Mouse (Mus musculus) liver, embryonic 12.5 days (tissue): ENCODE measurements around the gene Mctp1. TPM values are rescaled to one million over a fixed set of nuclear protein-coding genes. Genes with fewer than 3 reads are reported as not detected.

ENCODE experiments used
- ATAC-seq: fragments of 200-750 bp; cut with Nextera tagmentation; 2 replicates; pipeline ENCODE4 v1.8.0; 2017; ENCODE audit warnings: moderate number of reproducible peaks, mild to moderate bottlenecking, moderate library complexity
- H3K27ac ChIP-seq: fragments of 300-500 bp; sonication (generic); 2 replicates; pipeline ENCODE4 v1.5.1; 2016; ENCODE audit warnings: mild to moderate bottlenecking
- H3K27me3 ChIP-seq: fragments of 300-500 bp; sonication (generic); replicated peaks from 2 replicates; pipeline ENCODE4 v1.6.1; 2016; ENCODE audit warnings: mild to moderate bottlenecking, moderate library complexity
- H3K36me3 ChIP-seq: fragments of 300-500 bp; sonication (generic); 2 replicates; pipeline ENCODE4 v1.6.1; 2016; ENCODE audit warnings: mild to moderate bottlenecking, moderate library complexity
- H3K4me1 ChIP-seq: fragments of 300-500 bp; sonication (generic); 2 replicates; pipeline ENCODE4 v1.6.1; 2016
- H3K4me2 ChIP-seq: fragments of 300-500 bp; sonication (generic); 2 replicates; pipeline ENCODE4 v1.6.1; 2016; ENCODE audit warnings: mild to moderate bottlenecking, moderate library complexity
- H3K4me3 ChIP-seq: fragments of 300-500 bp; sonication (generic); 2 replicates; pipeline ENCODE4 v1.5.1; 2016; ENCODE audit warnings: mild to moderate bottlenecking, moderate library complexity
- H3K9ac ChIP-seq: fragments of 300-500 bp; sonication (generic); 2 replicates; pipeline ENCODE4 v1.6.1; 2016; ENCODE audit warnings: mild to moderate bottlenecking, moderate library complexity
- H3K9me3 ChIP-seq: fragments of 300-500 bp; sonication (generic); replicated peaks from 2 replicates; pipeline ENCODE4 v1.6.1; 2016; ENCODE audit warnings: mild to moderate bottlenecking, moderate library complexity
- WGBS: fragments of 180-500 bp; shearing (Covaris S2); methylation state at CpG from one replicate; pipeline ENCODE4 v1.1.7; 2016; ENCODE audit not compliant: insufficient replicate concordance; 5-methylcytosine and 5-hydroxymethylcytosine counted together
- polyA plus RNA-seq: library from polyadenylated mRNA; unstranded; fragments of >200 nt; fragmentation: Nextera tagmentation; extraction: Ambion mirVana; gene quantifications from 2 replicates; pipeline ENCODE4 v1.2.1, GENCODE M21; 2016

Gene Mctp1
- polyA plus RNA-seq, 1 experiment from 2014 or later, result 1.6 TPM

DNA sequence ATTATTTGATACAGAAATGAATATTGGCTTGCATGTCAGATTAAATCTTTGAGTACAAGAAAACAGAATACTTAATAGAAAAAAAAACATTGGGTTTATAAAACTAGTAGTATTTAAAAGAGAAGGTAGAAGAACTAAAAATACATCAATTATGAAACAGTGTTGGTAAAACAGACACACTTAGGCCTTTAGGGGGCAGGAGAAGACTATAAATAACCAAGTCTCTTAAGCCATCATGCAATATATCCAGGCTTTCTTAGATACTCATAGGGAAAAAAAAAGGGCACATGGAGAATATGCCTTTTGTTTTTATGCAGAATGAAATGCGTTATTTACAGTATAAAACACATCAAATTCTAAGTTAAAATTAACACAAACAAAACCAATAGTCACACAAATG lies 661.0 kb downstream of the Mctp1 start:
- H3K27ac ChIP-seq, result no peak overlapping the region
- no peaks in the 10 kb centered on the region for H3K4me1 ChIP-seq
- no peaks in the 10 kb centered on the region for H3K9me3 ChIP-seq
- no peak overlapping the region for H3K9ac ChIP-seq
- H3K27me3 ChIP-seq, result no peaks in the 10 kb centered on the region
- no peak overlapping the region for H3K4me3 ChIP-seq
- no peak for ATAC-seq
- no peak overlapping the region for H3K4me2 ChIP-seq
- H3K36me3 ChIP-seq, result peaks cover 19% of the 10 kb centered on the region
- WGBS, result 80% methylated on average over 1 of the region's 1 CpGs

DNA sequence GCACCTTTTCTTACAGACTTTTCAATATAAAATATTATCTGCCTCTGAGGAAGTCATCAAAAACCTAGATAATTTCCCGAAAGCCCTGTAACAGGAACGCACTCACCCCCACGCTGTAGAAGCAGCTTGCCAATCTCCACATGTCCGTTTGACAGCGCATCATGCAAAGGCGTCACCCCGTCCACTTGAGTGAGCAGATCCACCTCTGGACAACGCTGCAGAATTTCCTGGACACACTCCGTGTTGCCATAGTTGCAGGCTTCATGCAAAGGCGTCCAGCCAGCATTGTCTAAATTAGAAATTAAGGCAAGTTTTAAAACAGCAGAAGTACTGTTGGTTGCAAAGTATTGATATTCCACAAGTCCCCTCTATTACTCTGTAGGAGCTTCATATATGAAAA lies 662.1 kb downstream of the Mctp1 start:
- WGBS, result 81% methylated on average over 10 of the region's 10 CpGs
- no peak overlapping the region for H3K4me2 ChIP-seq
- no peak overlapping the region for H3K9ac ChIP-seq
- no peak overlapping the region for H3K27ac ChIP-seq
- peaks cover 21% of the 10 kb centered on the region for H3K36me3 ChIP-seq
- H3K4me1 ChIP-seq, result no peaks in the 10 kb centered on the region
- H3K9me3 ChIP-seq, result no peaks in the 10 kb centered on the region
- H3K27me3 ChIP-seq, result no peaks in the 10 kb centered on the region
- H3K4me3 ChIP-seq, result no peak overlapping the region
- ATAC-seq, result no peak

DNA sequence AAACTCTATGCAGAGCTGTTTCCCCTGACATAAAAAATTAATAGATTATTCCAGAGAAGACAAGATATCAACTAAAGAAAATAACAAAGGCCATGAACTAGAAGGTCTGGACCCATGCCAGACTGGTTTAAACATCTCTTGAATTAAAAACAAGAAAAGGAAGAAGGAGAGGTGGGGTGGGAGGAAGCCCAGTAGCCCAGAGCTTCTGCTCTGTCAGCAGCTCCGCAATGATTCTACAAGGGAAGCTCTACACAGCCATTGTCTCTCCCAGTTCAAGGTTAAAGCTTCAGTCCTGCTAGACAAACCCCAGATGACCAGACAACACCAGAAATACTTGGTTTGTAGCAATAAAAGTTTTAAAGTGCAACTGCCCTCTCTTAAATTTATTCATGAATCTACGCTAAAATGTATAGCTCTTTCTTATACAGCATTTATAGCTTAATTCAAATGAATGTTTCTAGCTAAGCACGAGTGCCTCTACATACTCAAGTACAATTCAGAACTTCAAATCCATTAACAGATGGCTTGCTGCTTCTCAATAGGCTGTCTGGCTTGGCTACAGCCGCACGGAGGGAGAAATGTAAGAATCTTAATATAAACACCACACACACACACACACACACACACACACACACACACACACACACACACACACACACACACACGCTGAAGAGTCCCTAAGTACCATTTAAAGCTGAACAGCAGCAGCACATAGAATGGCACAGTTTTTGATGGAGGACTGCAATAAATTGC lies 663.0 kb downstream of the Mctp1 start:
- peaks cover 23% of the 10 kb centered on the region for H3K36me3 ChIP-seq
- no peak overlapping the region for H3K9ac ChIP-seq
- no peaks in the 10 kb centered on the region for H3K4me1 ChIP-seq
- H3K27ac ChIP-seq, result no peak overlapping the region
- H3K4me3 ChIP-seq, result no peak overlapping the region
- no peaks in the 10 kb centered on the region for H3K9me3 ChIP-seq
- ATAC-seq, result no peak
- no peaks in the 10 kb centered on the region for H3K27me3 ChIP-seq
- 83% methylated on average over 6 of the region's 6 CpGs for WGBS
- no peak overlapping the region for H3K4me2 ChIP-seq

DNA sequence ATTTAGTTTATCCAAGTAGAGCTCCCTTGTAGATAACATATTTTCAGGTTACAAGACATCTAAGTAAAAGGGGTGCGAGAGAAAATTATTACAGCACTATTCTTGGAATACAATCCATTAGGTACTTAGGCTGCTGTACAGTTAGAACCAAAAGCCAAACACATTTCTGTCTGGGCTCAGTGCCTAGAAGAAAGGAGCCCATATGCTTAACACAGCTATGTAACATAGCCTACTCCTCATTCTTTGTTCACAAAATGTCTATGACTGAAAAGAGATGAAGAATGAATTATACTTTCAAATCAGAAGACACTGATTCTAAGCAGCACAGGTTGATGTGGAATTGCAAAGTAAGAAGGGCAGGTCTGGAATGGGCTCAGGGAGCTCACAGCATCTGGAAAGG lies 664.1 kb downstream of the Mctp1 start:
- no peak for ATAC-seq
- Histone ChIP-seq H3K4me1 (no peaks in the 10 kb centered on the region), H3K9ac (no peak overlapping the region), H3K9me3 (no peaks in the 10 kb centered on the region), H3K27ac (no peak overlapping the region), H3K4me3 (no peak overlapping the region), H3K27me3 (no peaks in the 10 kb centered on the region), H3K4me2 (no peak overlapping the region), H3K36me3 (peaks cover 17% of the 10 kb centered on the region)
- 94% methylated on average over 1 of the region's 1 CpGs for WGBS

DNA sequence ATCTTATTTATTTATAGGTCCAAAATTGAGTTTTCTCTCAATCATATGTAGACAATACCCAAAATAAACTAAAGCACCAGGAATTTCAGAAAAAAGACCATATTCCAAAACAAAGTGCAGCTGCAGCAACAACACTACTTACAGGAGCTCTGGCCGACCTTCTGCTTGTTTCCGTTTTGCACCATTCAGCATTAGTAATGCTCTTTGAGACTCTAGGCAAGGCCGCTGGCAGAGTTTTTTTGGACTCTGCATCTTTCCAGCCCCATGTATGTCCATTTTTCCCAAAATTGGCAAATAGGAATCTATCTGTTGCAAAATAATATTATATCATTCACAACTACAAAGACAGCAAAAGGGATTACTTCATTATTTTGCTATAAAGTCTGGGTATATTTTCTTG lies 665.4 kb downstream of the Mctp1 start:
- Histone ChIP-seq H3K9me3 (no peaks in the 10 kb centered on the region), H3K4me3 (no peak overlapping the region), H3K27me3 (no peaks in the 10 kb centered on the region), H3K9ac (no peak overlapping the region), H3K4me2 (no peak overlapping the region), H3K27ac (no peak overlapping the region), H3K4me1 (no peaks in the 10 kb centered on the region), H3K36me3 (peaks cover 16% of the 10 kb centered on the region)
- ATAC-seq, result no peak
- 85% methylated on average over 3 of the region's 3 CpGs for WGBS

DNA sequence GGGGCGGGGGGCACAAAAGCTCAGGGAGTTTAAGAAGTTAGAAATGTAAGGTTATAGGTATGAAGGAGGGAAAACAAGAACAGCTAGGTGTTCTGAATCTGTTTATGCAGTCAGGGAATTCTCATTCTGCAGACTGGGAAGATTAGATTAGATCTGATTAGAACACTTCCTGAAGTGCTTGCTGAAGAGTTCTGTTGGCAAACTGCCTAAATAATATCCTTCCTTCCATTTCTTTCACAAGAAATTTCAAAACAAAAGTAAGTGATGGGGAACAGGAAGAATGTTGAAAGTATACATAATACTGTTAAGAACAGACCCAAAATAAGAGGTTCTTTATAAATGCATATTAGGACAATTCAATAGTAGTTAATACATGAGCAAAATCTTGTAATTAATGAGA lies 678.9 kb downstream of the Mctp1 start:
- Histone ChIP-seq H3K9ac (no peak overlapping the region), H3K4me1 (no peaks in the 10 kb centered on the region), H3K27ac (no peak overlapping the region), H3K36me3 (peaks cover 16% of the 10 kb centered on the region), H3K27me3 (no peaks in the 10 kb centered on the region), H3K4me2 (no peak overlapping the region), H3K9me3 (no peaks in the 10 kb centered on the region), H3K4me3 (no peak overlapping the region)
- WGBS, result 79% methylated on average over 1 of the region's 1 CpGs
- no peak for ATAC-seq

DNA sequence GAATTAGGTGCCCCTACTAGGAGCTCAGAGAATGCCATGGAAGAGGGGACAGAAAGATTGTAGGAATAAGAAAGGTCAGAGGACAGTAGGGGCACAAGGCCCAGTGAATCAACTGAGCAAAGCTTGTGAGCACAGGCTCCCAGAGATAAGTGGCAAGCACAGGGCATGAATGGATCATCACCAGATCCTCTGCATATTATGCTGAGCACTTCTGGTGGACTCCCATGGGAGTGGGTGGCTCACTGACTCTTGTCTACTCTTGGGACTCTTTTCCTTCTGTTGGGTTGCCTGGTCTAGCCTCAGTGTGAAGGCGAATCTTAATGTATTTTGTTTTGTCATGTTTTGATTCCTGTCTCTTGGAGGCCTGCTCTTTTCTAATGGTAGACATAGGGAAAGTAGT lies 684.5 kb downstream of the Mctp1 start:
- no peak for ATAC-seq

DNA sequence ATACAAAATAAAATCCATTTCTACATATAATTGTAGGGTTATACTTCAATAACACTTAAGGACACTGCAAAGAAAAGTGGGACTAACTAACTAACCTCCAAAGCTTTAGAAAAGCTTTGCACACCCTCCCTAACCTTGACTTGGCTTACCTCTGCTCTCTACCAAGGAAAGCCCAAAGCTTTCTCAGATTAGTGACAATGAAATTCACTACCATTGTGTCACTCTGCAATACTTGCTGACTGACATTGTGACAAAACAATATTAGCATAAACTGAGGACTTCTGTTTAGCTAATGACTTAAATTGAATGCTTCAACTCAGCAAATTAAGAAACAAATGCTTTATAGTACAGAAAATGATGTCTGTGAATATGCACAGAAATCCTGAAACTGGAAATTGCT lies 687.7 kb downstream of the Mctp1 start:
- Histone ChIP-seq H3K9ac (no peak overlapping the region), H3K4me1 (no peaks in the 10 kb centered on the region), H3K9me3 (peaks cover 2% of the 10 kb centered on the region; the same call in 1 of the 2 replicates), H3K4me2 (no peak overlapping the region), H3K36me3 (peaks cover 24% of the 10 kb centered on the region), H3K27me3 (no peaks in the 10 kb centered on the region), H3K27ac (no peak overlapping the region), H3K4me3 (no peak overlapping the region)
- ATAC-seq, result no peak

More for the DNA sequence above, 684.5 kb downstream of the Mctp1 start:
- no peaks in the 10 kb centered on the region for H3K27me3 ChIP-seq
- peaks cover 5% of the 10 kb centered on the region; the same call in 1 of the 2 replicates for H3K36me3 ChIP-seq
- no peaks in the 10 kb centered on the region for H3K9me3 ChIP-seq
- H3K9ac ChIP-seq, result no peak overlapping the region
- no peaks in the 10 kb centered on the region for H3K4me1 ChIP-seq
- no peak overlapping the region for H3K4me2 ChIP-seq
- no peak overlapping the region for H3K4me3 ChIP-seq
- WGBS, result 90% methylated on average over 1 of the region's 1 CpGs
- no peak overlapping the region for H3K27ac ChIP-seq

Other genes with a start within 250 kb of the Mctp1 start
- not detected in 2 replicates for gene Fam81b, start 79.5 kb upstream of the Mctp1 start, polyA plus RNA-seq